Mouse (Mus musculus) layer of hippocampus, postnatal 25 days (tissue): ENCODE measurements at regions not wholly inside any gene's neighbourhood (a gene's known extent, or its start where the extent isn't known, plus 50 kb on each side); places are given as distances from the start of the nearest gene placed in this dataset.

Experiments
- DNase-seq, 2 experiments: peaks; one replicate each; pipeline ENCODE4 v3.0.0; 2022; ENCODE audit warnings: mixed read lengths in 2 of 2, low spot score in 1 of 2; ENCODE audit errors: extremely low spot score in 1 of 2

GRCm38 (mm10) chr13:114523116-114523515 lies 64.4 kb upstream of the Fst start:
- DNase-seq = peak in 1 of 2 experiments; percentile 23

DNA sequence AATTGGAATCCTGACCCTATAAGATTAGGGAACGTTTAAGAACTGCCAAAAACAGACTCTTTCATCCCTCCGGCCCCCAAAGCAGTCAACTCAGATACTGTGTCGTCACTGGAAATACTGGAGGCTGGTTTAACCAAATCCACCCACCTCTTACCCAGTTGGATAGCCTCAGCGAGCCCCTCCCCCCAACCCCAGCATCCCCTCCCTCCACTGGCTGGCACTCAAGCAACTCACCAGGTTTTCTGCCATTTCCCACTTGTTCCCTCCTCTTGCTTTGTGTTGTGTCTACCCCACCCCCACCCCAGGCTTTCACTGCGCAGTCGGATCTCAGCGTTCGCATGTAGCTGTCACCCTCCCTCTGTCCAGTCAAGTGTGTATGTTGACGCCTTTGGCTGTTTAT lies 68.1 kb upstream of the Fst start:
- DNase-seq = no peak

DNA sequence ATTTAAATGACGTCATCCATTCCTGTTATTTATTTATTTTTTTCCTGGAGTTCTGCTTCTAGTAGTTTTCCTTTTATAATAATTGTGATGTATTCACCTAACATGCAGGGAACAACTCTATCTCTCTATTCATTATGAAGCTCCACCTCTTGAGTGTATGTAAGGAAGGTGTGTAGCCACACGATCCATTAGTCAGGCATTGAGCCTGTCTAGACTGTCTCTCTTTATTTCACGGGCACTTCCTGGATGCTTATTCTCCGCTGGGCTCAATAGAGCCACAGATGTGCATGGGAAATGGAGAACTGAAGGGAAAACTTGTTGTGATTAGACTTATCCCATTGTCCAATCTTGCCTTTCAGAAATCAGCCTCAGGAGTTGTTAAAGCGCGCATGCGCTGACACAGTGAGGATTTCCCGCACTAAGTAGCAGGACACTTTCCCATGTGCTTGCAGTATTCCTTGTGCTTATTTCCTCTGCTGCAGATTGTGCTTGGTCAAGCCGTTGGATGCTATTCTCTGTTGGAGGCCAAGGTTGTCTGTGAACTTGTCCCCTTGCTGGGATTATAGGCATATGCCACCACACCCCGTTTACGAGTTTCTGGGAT lies 71.5 kb upstream of the Fst start:
- DNase-seq = no peak

GRCm38 (mm10) chr13:114531780-114532179 lies 73.0 kb upstream of the Fst start:
- DNase-seq = no peak

GRCm38 (mm10) chr13:114532393-114533097 lies 73.8 kb upstream of the Fst start:
- DNase-seq = no peak

GRCm38 (mm10) chr13:114534591-114534990 lies 75.8 kb upstream of the Fst start:
- DNase-seq = no peak

DNA sequence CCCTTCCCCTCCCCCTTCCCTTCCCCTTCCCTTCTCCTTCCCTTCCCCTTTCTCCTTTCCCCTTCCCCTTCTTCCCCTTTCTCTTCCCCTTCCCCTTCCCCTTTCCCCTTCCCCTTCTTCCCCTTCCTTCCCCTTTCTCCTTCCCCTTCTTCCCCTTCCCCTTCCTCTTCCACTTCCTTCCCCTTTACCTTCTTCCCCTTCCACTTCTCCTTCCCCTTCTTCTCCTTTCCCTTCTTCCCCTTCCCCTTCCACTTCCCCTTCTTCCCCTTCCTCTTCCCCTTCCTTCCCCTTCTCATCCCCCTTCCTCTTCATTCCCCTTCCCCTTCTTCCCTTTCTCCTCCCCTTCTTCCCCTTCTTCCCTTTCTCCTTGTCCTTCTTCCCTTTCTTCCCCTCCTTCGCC lies 77.0 kb upstream of the Fst start:
- no peak for DNase-seq

DNA sequence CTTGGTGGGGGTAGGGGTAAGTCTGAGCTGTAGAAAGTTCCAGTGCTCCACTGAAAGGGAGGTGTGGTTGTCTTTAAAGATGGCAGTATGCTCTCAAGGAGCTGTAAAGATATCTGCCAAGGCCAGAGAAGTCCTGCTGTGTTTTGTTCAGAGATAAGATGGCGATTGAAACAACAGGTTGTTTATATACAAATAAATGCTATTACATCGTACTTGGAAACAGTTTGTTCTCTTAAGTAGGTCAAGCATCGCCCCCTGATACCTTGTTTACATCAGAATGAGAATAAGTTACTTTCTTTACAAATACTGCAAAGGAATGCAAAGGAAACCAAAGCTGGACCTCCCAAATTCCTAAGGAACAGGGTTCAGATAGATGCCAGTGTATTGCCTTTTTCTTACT lies 113.0 kb upstream of the Fst start:
- DNase-seq = no peak

- no peak for DNase-seq
These were observed 125.8 kb upstream of the Fst start for GRCm38 (mm10) chr13:114584566-114584965.

GRCm38 (mm10) chr13:114587621-114588020 lies 128.9 kb upstream of the Fst start:
- DNase-seq = no peak

DNA sequence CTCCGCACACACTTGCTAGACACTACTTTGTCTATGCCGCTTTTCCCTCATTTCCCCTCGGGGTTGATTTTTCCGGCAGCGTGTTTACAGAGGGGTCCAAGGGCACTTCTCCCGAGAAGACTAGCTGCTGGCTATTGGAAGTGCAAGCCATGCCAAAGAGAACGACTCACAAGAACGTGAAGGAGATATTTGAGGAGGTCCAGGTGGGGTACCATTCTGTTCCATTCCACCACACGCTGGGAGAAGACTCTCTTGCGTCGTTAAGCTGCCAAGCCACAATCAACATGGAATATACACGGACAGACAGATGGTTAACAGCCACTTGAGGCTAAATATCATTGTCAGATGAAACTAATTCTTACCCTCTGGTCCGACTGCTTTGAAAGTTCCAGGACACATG lies 144.6 kb upstream of the Fst start:
- DNase-seq = no peak

GRCm38 (mm10) chr13:114604037-114604694 lies 145.4 kb upstream of the Fst start:
- DNase-seq = no peak

DNA sequence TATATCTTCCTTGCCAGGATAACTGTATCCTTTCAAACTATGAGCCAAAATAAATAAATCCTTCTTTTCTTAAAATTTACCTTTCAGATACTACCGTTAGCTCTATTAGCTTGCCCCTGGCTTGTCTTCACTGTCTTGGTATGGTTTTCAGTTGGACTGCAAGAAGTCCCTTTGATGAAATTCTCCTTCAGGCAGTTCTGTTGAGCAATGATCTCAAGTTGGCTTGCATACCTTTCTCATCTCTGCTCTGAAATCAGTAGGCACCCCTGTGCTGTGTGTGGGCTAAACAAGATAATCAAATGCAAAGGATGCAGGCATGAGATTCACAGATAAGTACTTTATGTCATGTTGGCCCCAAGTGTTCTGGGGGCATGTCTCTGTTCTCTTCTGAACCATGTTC lies 155.2 kb upstream of the Fst start:
- DNase-seq = no peak

DNA sequence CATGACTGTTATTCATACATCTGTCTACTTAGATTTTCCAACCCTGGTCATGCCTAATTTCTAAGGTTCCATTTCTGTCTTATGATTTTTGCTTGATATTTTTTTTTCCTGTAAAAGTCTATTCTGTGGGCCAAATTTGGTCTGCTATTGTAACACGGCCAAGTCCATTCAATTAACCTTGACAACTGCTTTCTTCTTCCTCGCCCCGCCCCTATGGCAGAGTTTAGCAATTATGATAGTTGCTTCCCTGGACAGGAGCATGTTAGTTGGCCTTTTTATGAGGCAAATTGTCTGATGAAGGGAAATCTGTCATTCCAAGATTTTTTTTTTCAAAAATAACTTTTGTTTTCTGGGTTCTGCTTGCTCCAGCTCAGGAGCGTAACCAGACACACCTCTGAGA lies 160.7 kb upstream of the Fst start:
- DNase-seq = no peak

DNA sequence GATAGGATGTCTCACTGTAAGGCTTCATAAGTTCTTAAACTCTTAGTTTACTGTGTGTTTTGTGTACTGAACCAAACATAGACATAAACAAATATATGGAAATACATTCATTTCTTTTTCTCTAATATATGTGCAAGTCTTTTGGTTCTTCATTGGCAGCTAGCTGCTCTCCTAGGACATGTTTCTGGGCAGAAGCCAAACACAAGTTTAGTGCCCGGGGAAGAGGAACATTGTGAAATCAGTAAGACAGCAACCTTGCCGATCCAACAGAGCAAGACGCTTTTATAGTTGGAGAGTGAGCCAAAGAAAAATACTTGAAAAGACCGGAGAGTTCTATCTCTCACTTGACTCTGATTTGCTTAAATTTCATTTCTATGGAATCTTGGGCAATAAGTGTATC lies 178.0 kb upstream of the Fst start:
- DNase-seq = no peak

GRCm38 (mm10) chr13:114639531-114639930 lies 178.5 kb upstream of the Mocs2 start:
- no peak for DNase-seq

DNA sequence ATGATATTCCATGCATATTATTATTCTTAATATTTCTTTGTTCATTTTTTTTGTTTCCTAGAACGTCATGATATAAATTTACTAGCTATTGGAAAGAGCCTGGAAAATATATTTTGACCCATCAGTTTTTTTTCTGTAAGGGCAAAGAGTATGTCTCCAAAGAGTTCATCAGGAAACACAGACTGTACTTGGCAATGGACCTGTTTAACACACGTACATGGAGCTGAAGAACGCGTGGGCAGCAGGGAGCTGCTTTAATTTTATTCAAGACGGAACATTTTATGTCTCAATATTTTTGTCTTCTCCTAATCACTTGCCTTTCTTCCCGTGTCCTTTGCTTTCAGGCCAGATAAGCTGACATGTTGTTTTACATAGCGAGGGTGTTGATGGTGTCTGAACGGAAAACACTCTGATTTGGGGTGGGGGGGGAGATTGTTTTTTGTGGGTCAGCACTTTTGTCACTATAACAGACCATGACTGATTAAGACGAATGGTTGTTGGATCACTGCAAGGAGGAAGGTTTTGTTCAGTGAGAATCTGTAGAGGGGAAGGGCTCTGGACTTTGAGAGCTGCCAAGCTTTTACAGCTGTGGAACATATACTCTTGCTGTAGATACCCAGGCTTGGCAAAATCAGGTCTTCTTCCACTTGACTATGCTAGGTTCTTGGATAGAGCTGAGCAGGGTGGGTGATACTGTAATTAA lies 176.2 kb upstream of the Mocs2 start:
- no peak for DNase-seq

DNA sequence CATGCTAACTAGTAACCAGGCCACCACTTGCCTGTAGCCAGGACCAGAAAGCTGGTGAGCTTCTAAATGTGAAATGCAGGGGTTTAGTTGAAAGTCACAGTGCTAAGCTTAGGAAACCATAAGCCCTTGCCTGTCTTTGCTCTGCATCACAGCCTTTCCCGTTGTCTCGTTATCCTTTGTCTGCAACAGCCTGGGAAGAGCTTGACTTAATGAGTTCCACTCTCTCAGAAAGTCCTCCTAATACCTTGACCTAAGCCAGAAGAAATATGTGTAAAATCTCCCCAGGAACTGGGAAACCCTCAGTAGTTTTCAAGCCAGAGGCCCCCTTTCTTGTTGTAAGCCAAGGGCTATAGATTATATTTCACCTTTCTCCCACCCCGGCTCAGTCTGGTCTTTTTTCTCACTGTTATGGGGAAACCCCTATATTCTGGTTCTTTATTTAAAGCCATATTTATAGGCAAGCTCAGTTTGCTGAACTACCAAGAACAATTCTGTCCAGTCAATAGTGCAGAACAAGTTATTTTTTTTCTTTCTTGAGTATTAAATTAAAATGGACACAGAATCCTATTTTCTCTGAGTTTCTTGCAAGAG lies 175.0 kb upstream of the Mocs2 start:
- no peak for DNase-seq

- DNase-seq = no peak
These were observed 174.5 kb upstream of the Mocs2 start for GRCm38 (mm10) chr13:114643521-114643920.

DNA sequence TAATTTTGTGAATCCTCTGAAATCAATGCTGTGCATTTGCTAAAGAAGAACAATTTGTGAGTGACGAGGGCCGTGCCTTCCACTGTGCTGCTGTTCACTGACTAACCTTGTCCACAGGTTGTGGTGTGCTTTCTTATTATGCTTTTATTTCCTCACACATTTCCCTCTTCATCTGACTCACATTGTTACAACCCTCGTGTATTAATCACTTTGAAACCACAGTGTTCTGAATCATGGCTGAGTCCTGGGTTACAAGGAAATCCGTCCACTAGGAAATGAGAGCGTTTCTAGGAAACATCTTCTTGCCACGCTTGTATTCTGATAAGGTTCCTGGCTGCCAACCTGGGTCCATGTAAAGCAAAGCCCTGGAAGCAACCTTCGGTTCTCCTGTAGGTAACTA lies 163.8 kb upstream of the Mocs2 start:
- DNase-seq = no peak
